Mouse (Mus musculus) ES-E14 (cell line): ENCODE measurements at regions not wholly inside any gene's neighbourhood (a gene's known extent, or its start where the extent isn't known, plus 50 kb on each side); places are given as distances from the start of the nearest gene placed in this dataset.

Source experiments
- DNase-seq: peaks from one replicate; pipeline ENCODE4 v3.0.0-alpha.2; 2013; ENCODE audit warnings: low read depth, low spot score
- H3K27ac ChIP-seq: 2 replicates; pipeline ENCODE4 v1.5.1; 2012; ENCODE audit warnings: low read depth, mild to moderate bottlenecking, low read length, moderate library complexity, mixed read lengths; ENCODE audit not compliant: poor library complexity, insufficient read depth, severe bottlenecking
- H3K36me3 ChIP-seq: 2 replicates; pipeline ENCODE4 v1.6.1; 2012; ENCODE audit warnings: mild to moderate bottlenecking, low read length, moderate library complexity, mixed read lengths; ENCODE audit not compliant: control insufficient read depth, poor library complexity, insufficient read depth, severe bottlenecking
- H3K4me1 ChIP-seq, 2 experiments: fragments of 150-350 bp in 1 of 2; sonication (generic) in 1 of 2; 2 replicates each; pipeline ENCODE4 v1.6.1; 2012; ENCODE audit warnings: low read length in 2 of 2, mild to moderate bottlenecking in 1 of 2, mixed read lengths in 1 of 2; ENCODE audit not compliant: control insufficient read depth in 2 of 2, insufficient read depth in 2 of 2, poor library complexity in 1 of 2
- H3K4me3 ChIP-seq, 2 experiments: fragments of 150-350 bp in 1 of 2; sonication (generic) in 1 of 2; 2 replicates each; pipeline ENCODE4 v1.5.1; 2012; ENCODE audit warnings: low read length in 2 of 2, low read depth in 1 of 2, mild to moderate bottlenecking in 1 of 2, mixed read lengths in 1 of 2; ENCODE audit not compliant: insufficient read depth in 1 of 2, poor library complexity in 1 of 2, severe bottlenecking in 1 of 2
- H3K9ac ChIP-seq: 2 replicates; pipeline ENCODE4 v1.6.1; 2012; ENCODE audit warnings: low read depth, mild to moderate bottlenecking, low read length, mixed read lengths; ENCODE audit not compliant: poor library complexity, insufficient read depth, severe bottlenecking
- H3K9me3 ChIP-seq: fragments of 150-350 bp; sonication (generic); 2 replicates; pipeline ENCODE4 v1.6.1; 2012; ENCODE audit warnings: low read depth, mild to moderate bottlenecking, low read length; ENCODE audit not compliant: control insufficient read depth, insufficient read depth
- CHD2 ChIP-seq: IDR thresholded peaks from 2 replicates; pipeline ENCODE4 v1.6.1; 2014; ENCODE audit warnings: mild to moderate bottlenecking, low read depth, low read length, inconsistent platforms
- HCFC1 ChIP-seq: IDR thresholded peaks from 2 replicates; pipeline ENCODE4 v1.6.1; 2012; ENCODE audit warnings: low read length, inconsistent platforms, borderline replicate concordance; ENCODE audit not compliant: insufficient read depth
- MAFK ChIP-seq: IDR thresholded peaks from 2 replicates; pipeline ENCODE4 v1.6.1; 2014; ENCODE audit warnings: mild to moderate bottlenecking, low read depth, low read length, inconsistent platforms; ENCODE audit not compliant: insufficient read depth
- ZC3H11A ChIP-seq: IDR thresholded peaks from 2 replicates; pipeline ENCODE4 v1.6.1; 2012; ENCODE audit warnings: low read depth, mild to moderate bottlenecking, inconsistent platforms, low read length, borderline replicate concordance
- ZNF384 ChIP-seq: IDR thresholded peaks from 2 replicates; pipeline ENCODE4 v1.6.1; 2012; ENCODE audit warnings: low read depth, low read length, inconsistent platforms
- in situ Hi-C, 2 experiments: fragments of 600-800 bp; cut with MboI; formaldehyde crosslinking; loops; one replicate each; pipeline ENCODE4 v1.15.1; 2025; ENCODE audit warnings: low sequenced_read_pairs in 2 of 2, inconsistent platforms in 1 of 2; ENCODE audit not compliant: unreplicated experiment in 2 of 2

GRCm38 (mm10) chr1:121194800-121195199 lies 137.6 kb downstream of the Insig2 start:
- TF ChIP-seq ZNF384 (no peak), HCFC1 (no peak), MAFK (no peak), CHD2 (no peak), ZC3H11A (no peak)
- in situ Hi-C loops, result loop anchor here in 1 of 2 experiments (25.0 kb wide), 1 partner anchor 607 kb away; no protein-coding TSS in a partner anchor
- DNase-seq, result no peak
- no peaks in the 10 kb centered on the region for H3K36me3 ChIP-seq
- no peak overlapping the region for H3K27ac ChIP-seq
- H3K4me1 ChIP-seq, result no peaks in the 10 kb centered on the region
- H3K4me3 ChIP-seq, result no peak overlapping the region
- H3K9ac ChIP-seq, result no peak overlapping the region
- no peaks in the 10 kb centered on the region for H3K9me3 ChIP-seq

GRCm38 (mm10) chr1:121215843-121216242 lies 116.5 kb downstream of the Insig2 start:
- Histone ChIP-seq H3K36me3 (no peaks in the 10 kb centered on the region), H3K4me1 (no peaks in the 10 kb centered on the region), H3K9ac (no peak overlapping the region), H3K4me3 (no peak overlapping the region), H3K9me3 (no peaks in the 10 kb centered on the region), H3K27ac (no peak overlapping the region)
- no peak for TF ChIP-seq ZNF384
- no peak for TF ChIP-seq MAFK
- no peak for TF ChIP-seq HCFC1
- no peak for TF ChIP-seq ZC3H11A
- TF ChIP-seq CHD2, result no peak
- DNase-seq, result peak; percentile 11
- in situ Hi-C loops, result no loop called here

- no peaks in the 10 kb centered on the region for H3K36me3 ChIP-seq
- no peak for TF ChIP-seq ZC3H11A
- no peak for TF ChIP-seq CHD2
- TF ChIP-seq ZNF384, result no peak
- TF ChIP-seq MAFK, result no peak
- no peak for TF ChIP-seq HCFC1
- H3K27ac ChIP-seq, result no peak overlapping the region
- no peaks in the 10 kb centered on the region for H3K9me3 ChIP-seq
- H3K4me3 ChIP-seq, result no peak overlapping the region
- H3K4me1 ChIP-seq, result no peaks in the 10 kb centered on the region
- in situ Hi-C loops, result no loop called here
- DNase-seq, result no peak
- no peak overlapping the region for H3K9ac ChIP-seq
Measured at GRCm38 (mm10) chr1:121224250-121224649, 108.1 kb downstream of the Insig2 start.

- no peaks in the 10 kb centered on the region for H3K9me3 ChIP-seq
- DNase-seq, result no peak
- no peak overlapping the region for H3K27ac ChIP-seq
- no peak for TF ChIP-seq ZC3H11A
- TF ChIP-seq MAFK, result no peak
- no peak for TF ChIP-seq CHD2
- no peak for TF ChIP-seq ZNF384
- no peak for TF ChIP-seq HCFC1
- no peak overlapping the region for H3K4me3 ChIP-seq
- no peaks in the 10 kb centered on the region for H3K36me3 ChIP-seq
- no peaks in the 10 kb centered on the region for H3K4me1 ChIP-seq
- no peak overlapping the region for H3K9ac ChIP-seq
- in situ Hi-C loops, result no loop called here
Measured at GRCm38 (mm10) chr1:121226466-121227232, 105.7 kb downstream of the Insig2 start.
